Mouse (Mus musculus) midbrain, embryonic 16.5 days (tissue): Measurements from ENCODE around the gene Itga9. TPM values are rescaled to one million over a fixed set of nuclear protein-coding genes. Genes with fewer than 3 reads are reported as not detected.

Experiments
- ATAC-seq: fragments of 200-750 bp; cut with Nextera tagmentation; 2 replicates; pipeline ENCODE4 v1.8.0; 2017; ENCODE audit warnings: moderate TSS enrichment
- H3K27ac ChIP-seq: fragments of 300-500 bp; sonication (generic); 2 replicates; pipeline ENCODE4 v1.5.1; 2014; ENCODE audit warnings: mild to moderate bottlenecking, low read length, mixed read lengths
- H3K27me3 ChIP-seq: fragments of 300-500 bp; sonication (generic); 2 replicates; pipeline ENCODE4 v1.6.1; 2014; ENCODE audit warnings: low read depth, low read length, mixed read lengths; ENCODE audit not compliant: control insufficient read depth, insufficient read depth
- H3K36me3 ChIP-seq: fragments of 300-500 bp; sonication (generic); 2 replicates; pipeline ENCODE4 v1.6.1; 2014; ENCODE audit warnings: mild to moderate bottlenecking, low read length, moderate library complexity, mixed read lengths; ENCODE audit not compliant: control insufficient read depth, insufficient read depth
- H3K4me1 ChIP-seq: fragments of 300-500 bp; sonication (generic); 2 replicates; pipeline ENCODE4 v1.6.1; 2014; ENCODE audit warnings: mild to moderate bottlenecking, low read length, mixed read lengths; ENCODE audit not compliant: control insufficient read depth, insufficient read depth
- H3K4me2 ChIP-seq: fragments of 300-500 bp; sonication (generic); 2 replicates; pipeline ENCODE4 v1.6.1; 2014; ENCODE audit warnings: mild to moderate bottlenecking, low read length, mixed read lengths
- H3K4me3 ChIP-seq: fragments of 300-500 bp; sonication (generic); 2 replicates; pipeline ENCODE4 v1.5.1; 2014; ENCODE audit warnings: low read depth, mild to moderate bottlenecking, low read length, moderate library complexity, mixed read lengths
- H3K9ac ChIP-seq: fragments of 300-500 bp; sonication (generic); 2 replicates; pipeline ENCODE4 v1.6.1; 2014; ENCODE audit warnings: low read depth, low read length, mixed read lengths
- H3K9me3 ChIP-seq: fragments of 300-500 bp; sonication (generic); replicated peaks from 2 replicates; pipeline ENCODE4 v1.6.1; 2014; ENCODE audit warnings: mild to moderate bottlenecking, low read length, mixed read lengths; ENCODE audit not compliant: control insufficient read depth, poor library complexity, severe bottlenecking
- WGBS: fragments of 180-500 bp; shearing (Covaris S2); extraction: QIAGEN DNeasy Blood & Tissue Kit; methylation state at CpG from one replicate; pipeline ENCODE4 v1.1.7; 2014; 5-methylcytosine and 5-hydroxymethylcytosine counted together
- polyA plus RNA-seq: library from polyadenylated mRNA; unstranded; fragments of >200 nt; fragmentation: Nextera tagmentation; extraction: Ambion mirVana; gene quantifications from 2 replicates; pipeline ENCODE4 v1.2.1, GENCODE M21; 2015

Itga9 gene
- polyA plus RNA-seq, 1 experiment from 2014 or later: 1.0 TPM

DNA sequence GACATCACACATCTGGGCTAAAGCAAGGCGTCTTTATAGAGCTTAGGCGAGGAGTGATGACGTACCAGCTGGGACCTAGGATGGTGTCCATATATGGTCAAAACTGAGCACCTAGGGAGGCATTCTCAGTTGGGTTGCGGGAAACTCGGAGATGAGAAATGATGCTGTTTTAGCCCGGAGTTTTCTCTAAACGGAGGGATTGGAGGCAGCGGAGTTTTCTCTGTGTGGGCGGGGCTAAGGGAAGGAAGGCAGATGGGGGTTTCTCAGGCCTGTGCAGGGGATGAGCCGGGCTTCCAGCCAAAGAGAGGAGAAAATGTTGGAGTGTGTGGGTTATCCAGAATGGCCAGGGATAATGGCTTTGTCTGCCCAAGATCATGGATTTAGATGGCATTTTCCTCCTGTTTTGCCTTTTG is 182.4 kb downstream of the Itga9 start:
- Histone ChIP-seq H3K4me1 (peaks cover 10% of the 10 kb centered on the region), H3K36me3 (no peaks in the 10 kb centered on the region), H3K27me3 (no peaks in the 10 kb centered on the region), H3K4me2 (no peak overlapping the region), H3K27ac (no peak overlapping the region), H3K9ac (no peak overlapping the region), H3K9me3 (no peaks in the 10 kb centered on the region), H3K4me3 (no peak overlapping the region)
- no peak for ATAC-seq
- 60% methylated on average over 10 of the region's 10 CpGs for WGBS

DNA sequence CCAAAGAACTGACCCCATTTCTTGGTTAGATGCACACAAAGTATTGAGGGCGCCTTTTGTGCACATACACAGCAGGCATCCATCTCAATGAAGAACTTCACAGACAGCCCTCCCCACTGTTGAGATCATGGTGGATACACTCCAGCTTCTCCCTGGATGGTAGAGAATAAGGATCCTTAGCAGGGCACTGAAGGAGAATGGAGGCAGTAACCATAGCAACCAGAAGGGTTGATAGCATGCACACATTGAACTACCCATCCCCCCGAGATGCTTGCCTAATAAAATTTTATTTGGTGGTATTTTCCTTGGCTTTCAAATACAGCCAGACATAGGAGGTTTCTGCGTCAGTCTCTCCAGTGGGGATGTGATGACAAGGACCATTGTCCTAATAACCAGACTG is 184.7 kb downstream of the Itga9 start:
- Histone ChIP-seq H3K27me3 (no peaks in the 10 kb centered on the region), H3K4me2 (no peak overlapping the region), H3K4me3 (no peak overlapping the region), H3K27ac (no peak overlapping the region), H3K36me3 (no peaks in the 10 kb centered on the region), H3K9ac (no peak overlapping the region), H3K4me1 (peaks cover 7% of the 10 kb centered on the region), H3K9me3 (no peaks in the 10 kb centered on the region)
- WGBS: 49% methylated on average over 3 of the region's 3 CpGs
- ATAC-seq: peak; percentile 73; the same call in 1 of the 2 replicates

DNA sequence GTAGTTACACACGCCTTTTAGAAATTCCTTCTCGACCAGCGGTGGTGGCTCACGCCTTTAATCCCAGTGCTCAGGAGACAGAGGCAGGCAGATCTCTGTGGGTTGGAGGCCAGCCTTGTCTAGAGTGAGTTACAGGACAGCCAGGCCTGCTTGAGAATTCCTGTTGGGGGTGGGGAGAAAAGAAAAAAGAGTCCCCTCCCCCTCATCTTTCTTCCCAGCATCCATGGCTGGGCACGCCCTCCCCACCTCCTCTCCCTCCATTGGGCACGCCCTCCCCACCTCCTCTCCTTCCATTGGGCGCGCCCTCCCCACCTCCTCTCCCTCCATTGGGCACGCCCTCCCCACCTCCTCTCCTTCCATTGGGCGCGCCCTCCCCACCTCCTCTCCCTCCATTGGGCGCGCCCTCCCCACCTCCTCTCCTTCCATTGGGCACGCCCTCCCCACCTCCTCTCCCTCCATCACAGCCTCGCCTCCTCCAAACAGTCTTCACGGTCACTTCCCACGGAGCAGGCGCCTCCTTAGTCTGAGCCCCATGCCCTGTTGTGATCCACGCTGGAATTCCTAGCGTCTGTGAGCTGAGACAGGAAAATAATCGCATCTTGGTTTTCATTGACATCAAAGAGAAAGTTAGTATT is 186.8 kb downstream of the Itga9 start:
- Histone ChIP-seq H3K4me3 (no peak overlapping the region), H3K36me3 (no peaks in the 10 kb centered on the region), H3K4me1 (peaks cover 7% of the 10 kb centered on the region), H3K27me3 (no peaks in the 10 kb centered on the region), H3K9me3 (no peaks in the 10 kb centered on the region), H3K4me2 (no peak overlapping the region), H3K27ac (no peak overlapping the region), H3K9ac (no peak overlapping the region)
- ATAC-seq: no peak
- WGBS: 84% methylated on average over 14 of the region's 21 CpGs

DNA sequence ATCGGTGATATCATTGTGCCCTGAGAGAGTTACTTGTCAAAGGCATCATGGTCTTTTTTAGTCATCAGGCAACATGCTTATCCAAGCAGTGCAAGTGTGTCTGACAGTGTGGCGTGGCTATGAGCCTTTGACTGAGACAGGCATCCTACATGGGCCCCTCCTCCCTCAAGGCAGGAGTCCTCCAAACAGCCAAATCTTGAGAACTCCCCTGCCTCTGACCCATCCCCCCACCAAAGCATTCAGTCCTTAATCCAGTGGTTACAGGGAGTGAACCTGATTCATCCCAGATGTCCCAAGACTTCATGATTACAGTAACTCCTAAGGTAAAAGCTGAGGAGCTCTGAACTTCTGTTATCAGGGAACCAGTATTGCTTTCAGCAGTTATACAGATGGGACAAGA is 188.2 kb downstream of the Itga9 start:
- WGBS: 67% methylated on average over 2 of the region's 2 CpGs
- Histone ChIP-seq H3K9me3 (no peaks in the 10 kb centered on the region), H3K27me3 (no peaks in the 10 kb centered on the region), H3K4me3 (no peak overlapping the region), H3K4me2 (no peak overlapping the region), H3K9ac (no peak overlapping the region), H3K36me3 (no peaks in the 10 kb centered on the region), H3K27ac (no peak overlapping the region), H3K4me1 (peaks cover 7% of the 10 kb centered on the region)
- ATAC-seq: no peak

DNA sequence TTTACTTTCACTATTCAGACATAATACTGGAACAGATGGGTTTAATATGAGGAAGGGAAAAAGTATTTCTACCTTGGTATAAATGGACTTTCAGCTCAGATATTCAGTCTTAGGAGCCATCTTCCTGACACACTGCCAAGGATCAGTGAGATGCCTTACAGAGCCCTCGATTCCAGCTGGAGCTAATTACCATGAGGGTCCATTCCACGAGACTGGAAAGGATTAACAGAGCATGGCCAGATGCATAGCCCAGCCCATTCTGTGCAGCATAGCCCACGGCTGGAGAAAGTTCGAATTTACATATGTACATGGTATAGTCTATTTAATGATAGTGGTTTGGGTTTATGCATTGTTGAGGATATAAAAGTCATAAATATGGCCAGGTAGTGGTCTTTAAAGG is 188.8 kb downstream of the Itga9 start:
- H3K36me3 ChIP-seq: no peaks in the 10 kb centered on the region
- ATAC-seq: no peak
- WGBS: 24% methylated on average over 4 of the region's 4 CpGs
- H3K4me1 ChIP-seq: peaks cover 7% of the 10 kb centered on the region
- H3K9me3 ChIP-seq: no peaks in the 10 kb centered on the region
- no peaks in the 10 kb centered on the region for H3K27me3 ChIP-seq
- no peak overlapping the region for H3K4me2 ChIP-seq
- H3K4me3 ChIP-seq: no peak overlapping the region
- no peak overlapping the region for H3K27ac ChIP-seq
- H3K9ac ChIP-seq: no peak overlapping the region

DNA sequence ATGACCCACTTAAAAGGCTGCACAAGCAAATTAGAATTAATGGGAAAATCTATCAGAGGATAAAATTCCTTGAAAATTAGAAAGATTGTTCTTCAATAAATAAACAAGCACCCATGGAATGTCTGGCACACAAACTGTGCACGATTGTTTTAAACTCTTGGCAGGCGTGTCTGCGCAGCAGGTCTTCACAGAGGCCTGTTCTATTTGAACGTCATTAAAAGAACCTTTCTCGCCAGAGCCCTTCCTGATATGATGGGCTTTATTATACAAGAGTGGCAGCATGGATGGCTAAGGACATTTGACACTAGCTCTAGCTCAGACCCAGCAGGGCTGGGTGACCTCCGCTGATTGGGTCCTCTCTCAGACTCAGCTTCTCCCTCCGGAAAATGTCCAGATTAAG is 192.6 kb downstream of the Itga9 start:
- Histone ChIP-seq H3K36me3 (no peaks in the 10 kb centered on the region), H3K4me2 (no peak overlapping the region)
- 60% methylated on average over 7 of the region's 7 CpGs for WGBS

DNA sequence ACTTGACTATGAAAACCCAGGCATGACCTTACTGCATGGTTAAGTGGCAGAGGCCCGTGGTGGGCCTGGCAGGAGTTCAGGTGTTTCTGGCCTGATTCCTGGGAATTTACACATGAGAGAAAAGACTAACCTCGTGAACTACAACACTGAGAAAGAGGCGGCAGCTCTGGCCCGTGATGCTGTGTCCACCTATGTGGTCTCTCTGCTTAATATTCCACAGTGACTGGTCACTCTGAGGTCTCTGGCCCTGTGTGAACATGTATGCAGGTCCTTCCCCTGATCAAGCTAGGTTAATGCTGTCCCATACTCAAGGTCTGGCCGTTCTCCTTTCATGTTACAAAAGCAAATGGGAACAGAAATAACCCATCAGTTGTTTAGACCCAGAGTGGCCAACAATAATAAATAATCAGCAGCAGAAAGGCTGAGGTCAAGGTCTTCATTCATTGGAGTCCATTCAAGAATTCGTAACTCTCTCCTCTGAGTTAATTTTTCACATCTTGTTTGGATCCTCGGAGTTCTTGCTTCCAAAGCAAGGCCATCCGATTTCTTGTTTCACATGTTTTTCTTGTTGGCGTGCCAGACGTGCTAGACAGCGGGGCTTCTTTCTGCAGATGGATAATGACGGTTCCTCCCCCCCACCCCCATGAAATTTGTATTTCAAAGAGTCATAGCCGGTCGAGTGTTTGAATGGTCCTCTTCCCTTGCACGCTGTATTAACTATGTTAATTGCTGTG is 194.9 kb downstream of the Itga9 start:
- H3K27me3 ChIP-seq: no peaks in the 10 kb centered on the region
- H3K4me2 ChIP-seq: no peak overlapping the region
- H3K36me3 ChIP-seq: no peaks in the 10 kb centered on the region
- H3K4me1 ChIP-seq: no peaks in the 10 kb centered on the region
- no peak for ATAC-seq
- no peak overlapping the region for H3K4me3 ChIP-seq
- WGBS: 59% methylated on average over 15 of the region's 15 CpGs
- H3K9ac ChIP-seq: no peak overlapping the region
- H3K27ac ChIP-seq: no peak overlapping the region
- no peaks in the 10 kb centered on the region for H3K9me3 ChIP-seq

More for the DNA sequence above, 192.6 kb downstream of the Itga9 start:
- Histone ChIP-seq H3K9ac (no peak overlapping the region), H3K27ac (no peak overlapping the region), H3K27me3 (no peaks in the 10 kb centered on the region), H3K4me3 (no peak overlapping the region), H3K4me1 (no peaks in the 10 kb centered on the region), H3K9me3 (no peaks in the 10 kb centered on the region)
- no peak for ATAC-seq

DNA sequence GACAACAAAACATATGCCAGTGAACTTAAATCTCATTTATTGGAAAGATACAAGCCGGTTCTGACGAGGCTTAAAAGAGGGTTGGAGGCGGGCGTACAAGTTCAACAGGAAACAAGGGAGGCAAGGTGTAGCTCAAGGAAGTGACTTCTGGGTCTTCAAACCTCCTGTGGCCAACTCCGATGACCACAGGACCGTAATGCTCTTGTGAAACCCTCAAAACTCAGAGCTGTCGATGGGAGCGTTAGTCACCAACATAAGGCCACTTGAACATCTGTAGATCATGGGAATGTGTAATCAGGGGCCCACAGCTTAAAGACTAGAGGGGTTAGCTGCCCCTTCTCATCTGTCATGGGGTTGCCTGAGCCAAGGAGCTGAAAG is 195.4 kb downstream of the Itga9 start:
- WGBS: 71% methylated on average over 8 of the region's 8 CpGs
- H3K27ac ChIP-seq: no peak overlapping the region
- H3K4me3 ChIP-seq: no peak overlapping the region
- no peaks in the 10 kb centered on the region for H3K9me3 ChIP-seq
- ATAC-seq: no peak
- H3K27me3 ChIP-seq: no peaks in the 10 kb centered on the region
- no peak overlapping the region for H3K9ac ChIP-seq
- H3K36me3 ChIP-seq: no peaks in the 10 kb centered on the region
- no peaks in the 10 kb centered on the region for H3K4me1 ChIP-seq
- H3K4me2 ChIP-seq: no peak overlapping the region

DNA sequence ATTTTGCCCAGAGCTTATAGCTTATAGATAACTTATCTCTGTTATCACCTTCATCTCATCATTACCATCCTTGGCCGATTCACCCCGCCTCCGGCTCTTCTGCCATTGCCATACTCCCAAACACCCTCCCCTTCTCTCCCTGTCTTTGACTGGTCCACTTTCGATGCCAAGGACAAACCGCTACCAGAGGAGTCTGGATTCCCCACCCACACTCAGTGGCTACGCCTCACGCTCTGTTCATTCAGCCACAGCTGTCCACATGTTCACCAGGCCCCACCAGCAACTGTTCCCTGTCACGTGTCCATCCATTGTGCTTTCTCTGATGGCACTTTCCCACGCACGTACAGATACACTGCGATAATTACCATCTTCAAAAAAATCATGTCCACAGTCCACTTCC is 195.9 kb downstream of the Itga9 start:
- no peak for ATAC-seq

More for the DNA sequence above, 195.9 kb downstream of the Itga9 start:
- H3K36me3 ChIP-seq: no peaks in the 10 kb centered on the region
- H3K4me2 ChIP-seq: no peak overlapping the region
- H3K27ac ChIP-seq: no peak overlapping the region
- no peaks in the 10 kb centered on the region for H3K4me1 ChIP-seq
- no peaks in the 10 kb centered on the region for H3K9me3 ChIP-seq
- H3K9ac ChIP-seq: no peak overlapping the region
- H3K27me3 ChIP-seq: no peaks in the 10 kb centered on the region
- 93% methylated on average over 11 of the region's 11 CpGs for WGBS
- H3K4me3 ChIP-seq: no peak overlapping the region
